Mouse (Mus musculus) megakaryocyte, embryonic 14.5 days (primary cell): ENCODE measurements around the gene Srrt.

Experiments used
- FLI1 ChIP-seq: IDR thresholded peaks from 2 replicates; pipeline ENCODE4 v1.6.1; 2012; ENCODE audit warnings: low read length, inconsistent platforms, mixed read lengths
- GATA1 ChIP-seq: IDR thresholded peaks from 3 replicates; pipeline ENCODE4 v1.6.1; 2012; ENCODE audit warnings: mixed read lengths, low read length, inconsistent platforms, borderline replicate concordance

DNA sequence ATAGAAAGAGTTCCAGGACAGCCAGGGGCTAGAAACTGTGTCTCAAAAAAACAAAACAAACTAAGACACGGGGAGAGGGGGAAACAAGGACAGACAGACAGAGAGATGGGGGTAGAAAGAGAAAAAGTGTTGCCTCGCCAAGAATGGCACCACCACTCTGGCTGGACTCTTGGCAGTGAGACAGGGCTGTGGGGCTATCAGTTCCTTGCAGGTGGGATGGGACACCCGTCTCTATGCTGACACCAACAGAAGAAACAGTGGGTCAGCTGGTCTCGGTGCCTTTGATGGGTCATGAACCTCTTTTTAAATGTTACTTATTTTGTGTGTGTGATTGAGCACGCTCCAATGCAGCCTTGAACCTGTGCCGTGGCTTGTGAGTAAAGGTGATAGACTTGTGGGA lies 32.7 kb upstream of the Srrt start:
- TF ChIP-seq FLI1 (no peak), GATA1 (no peak)
